Mouse (Mus musculus) limb, embryonic 11.5 days (tissue): ENCODE measurements around the gene Dysf. TPM values are rescaled to one million over a fixed set of nuclear protein-coding genes. Genes with fewer than 3 reads are reported as not detected.

ENCODE experiments used
- ATAC-seq: fragments of 200-750 bp; cut with Nextera tagmentation; 2 replicates; pipeline ENCODE4 v1.8.0; 2017; ENCODE audit warnings: low read depth; ENCODE audit not compliant: insufficient number of reproducible peaks, low FRiP score, low TSS enrichment
- DNase-seq: peaks from one replicate; pipeline ENCODE4 v3.0.0-alpha.2; 2015; ENCODE audit warnings: low spot score
- H3K27ac ChIP-seq: fragments of 300-500 bp; sonication (generic); replicated peaks from 2 replicates; pipeline ENCODE4 v1.5.1; 2014; ENCODE audit warnings: low read depth, mild to moderate bottlenecking, low read length
- H3K27me3 ChIP-seq: fragments of 300-500 bp; sonication (generic); 2 replicates; pipeline ENCODE4 v1.6.1; 2014; ENCODE audit warnings: mild to moderate bottlenecking, low read length, mixed read lengths; ENCODE audit not compliant: control insufficient read depth, insufficient read depth
- H3K36me3 ChIP-seq: fragments of 300-500 bp; sonication (generic); 2 replicates; pipeline ENCODE4 v1.6.1; 2014; ENCODE audit warnings: mild to moderate bottlenecking, low read length, moderate library complexity, mixed read lengths; ENCODE audit not compliant: control insufficient read depth, insufficient read depth
- H3K4me1 ChIP-seq: fragments of 300-500 bp; sonication (generic); 2 replicates; pipeline ENCODE4 v1.6.1; 2014; ENCODE audit warnings: low read length, mixed read lengths; ENCODE audit not compliant: control insufficient read depth, insufficient read depth
- H3K4me2 ChIP-seq: fragments of 300-500 bp; sonication (generic); 2 replicates; pipeline ENCODE4 v1.6.1; 2014; ENCODE audit warnings: low read depth, mild to moderate bottlenecking, moderate library complexity; ENCODE audit not compliant: severe bottlenecking
- H3K4me3 ChIP-seq: fragments of 300-500 bp; sonication (generic); 2 replicates; pipeline ENCODE4 v1.5.1; 2014; ENCODE audit warnings: low read depth, low read length
- H3K9ac ChIP-seq: fragments of 300-500 bp; sonication (generic); 2 replicates; pipeline ENCODE4 v1.6.1; 2014; ENCODE audit warnings: mild to moderate bottlenecking, low read length
- H3K9me3 ChIP-seq: fragments of 300-500 bp; sonication (generic); 2 replicates; pipeline ENCODE4 v1.6.1; 2016; ENCODE audit warnings: low read length; ENCODE audit not compliant: control insufficient read depth
- WGBS: fragments of 180-500 bp; shearing (Covaris S2); extraction: QIAGEN DNeasy Blood & Tissue Kit; methylation state at CpG from one replicate; pipeline ENCODE4 v1.1.7; 2014; 5-methylcytosine and 5-hydroxymethylcytosine counted together
- polyA plus RNA-seq: library from polyadenylated mRNA; unstranded; fragments of >200 nt; fragmentation: Nextera tagmentation; extraction: Ambion mirVana; gene quantifications from 2 replicates; pipeline ENCODE4 v1.2.1, GENCODE M21; 2014

The Dysf gene
- polyA plus RNA-seq, 1 experiment from 2014 or later = 16.7 TPM

DNA sequence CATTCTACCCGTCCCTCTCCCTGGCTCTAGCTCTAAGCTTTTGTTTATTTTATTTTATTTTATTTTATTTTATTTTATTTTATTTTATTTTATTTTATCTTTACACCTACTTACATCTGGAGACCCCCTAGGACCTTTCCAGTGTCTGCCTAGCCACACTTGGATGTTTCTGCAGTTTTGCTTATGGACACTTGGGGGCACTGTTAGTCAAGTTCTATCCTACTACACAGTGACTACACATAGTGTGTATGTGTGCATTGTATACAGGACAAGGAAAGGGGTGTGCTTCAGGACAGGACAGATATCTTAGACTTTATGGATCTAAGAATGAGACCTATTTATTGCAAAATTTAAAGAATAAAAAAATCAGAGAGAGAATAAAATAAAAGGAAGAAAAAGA lies 69.8 kb downstream of the Dysf start:
- Histone ChIP-seq H3K9me3 (no peaks in the 10 kb centered on the region), H3K9ac (no peak overlapping the region), H3K27ac (no peak overlapping the region), H3K27me3 (no peaks in the 10 kb centered on the region), H3K36me3 (no peaks in the 10 kb centered on the region), H3K4me2 (no peak overlapping the region), H3K4me1 (no peaks in the 10 kb centered on the region), H3K4me3 (no peak overlapping the region)
- 0 out of 2 replicates have a peak, but pooled peaks have one; percentile 44 for ATAC-seq
- no peak for DNase-seq
- 35% methylated on average over 1 of the region's 1 CpGs for WGBS

GRCm38 (mm10) chr6:84080631-84081030 lies 72.2 kb downstream of the Dysf start:
- Histone ChIP-seq H3K9ac (no peak overlapping the region), H3K27ac (no peak overlapping the region), H3K4me3 (no peak overlapping the region), H3K4me1 (0 out of 2 replicates have a peak, but pooled peaks cover 2% of the 10 kb centered on the region), H3K27me3 (no peaks in the 10 kb centered on the region), H3K36me3 (no peaks in the 10 kb centered on the region), H3K4me2 (no peak overlapping the region), H3K9me3 (no peaks in the 10 kb centered on the region)
- no peak for DNase-seq
- WGBS = 85% methylated on average over 3 of the region's 3 CpGs
- ATAC-seq = no peak

- Histone ChIP-seq H3K36me3 (no peaks in the 10 kb centered on the region), H3K27me3 (no peaks in the 10 kb centered on the region), H3K9me3 (no peaks in the 10 kb centered on the region), H3K9ac (no peak overlapping the region), H3K27ac (no peak overlapping the region), H3K4me2 (no peak overlapping the region), H3K4me3 (no peak overlapping the region), H3K4me1 (0 out of 2 replicates have a peak, but pooled peaks cover 2% of the 10 kb centered on the region)
- ATAC-seq = no peak
- 53% methylated on average over 10 of the region's 10 CpGs for WGBS
- no peak for DNase-seq
Measured at GRCm38 (mm10) chr6:84084757-84085156, 76.4 kb downstream of the Dysf start.

DNA sequence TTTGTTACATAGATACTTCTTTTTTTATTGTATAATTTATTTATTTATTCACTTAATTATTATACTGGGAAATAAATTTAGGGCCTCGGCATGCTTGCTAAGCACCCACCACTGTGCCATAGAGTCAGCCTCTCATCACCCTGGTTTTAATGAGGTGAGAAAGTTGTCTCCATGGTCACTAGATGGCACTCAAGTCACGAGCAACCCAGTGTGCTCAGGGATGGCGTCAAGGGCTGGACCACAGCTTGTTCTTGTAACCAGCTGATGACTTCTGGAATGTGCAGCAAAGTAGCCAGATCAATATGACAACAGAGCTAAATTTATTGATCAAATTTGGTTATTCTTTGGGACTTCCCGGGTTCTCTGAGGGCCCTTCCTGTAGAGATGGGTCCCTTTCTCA lies 85.1 kb downstream of the Dysf start:
- WGBS = 14% methylated on average over 4 of the region's 4 CpGs
- Histone ChIP-seq H3K9me3 (no peaks in the 10 kb centered on the region), H3K4me3 (no peak overlapping the region), H3K27me3 (no peaks in the 10 kb centered on the region), H3K4me1 (peaks cover 14% of the 10 kb centered on the region), H3K4me2 (no peak overlapping the region), H3K9ac (no peak overlapping the region), H3K36me3 (no peaks in the 10 kb centered on the region), H3K27ac (no peak overlapping the region)
- ATAC-seq (peak; percentile 68), DNase-seq (peak; percentile 80)

GRCm38 (mm10) chr6:84094536-84094935 lies 86.1 kb downstream of the Dysf start:
- Histone ChIP-seq H3K4me3 (no peak overlapping the region), H3K36me3 (no peaks in the 10 kb centered on the region), H3K9me3 (no peaks in the 10 kb centered on the region), H3K4me2 (no peak overlapping the region), H3K27ac (no peak overlapping the region), H3K9ac (no peak overlapping the region), H3K4me1 (peaks cover 22% of the 10 kb centered on the region), H3K27me3 (no peaks in the 10 kb centered on the region)
- ATAC-seq = no peak
- 91% methylated on average over 9 of the region's 9 CpGs for WGBS
- DNase-seq = no peak

DNA sequence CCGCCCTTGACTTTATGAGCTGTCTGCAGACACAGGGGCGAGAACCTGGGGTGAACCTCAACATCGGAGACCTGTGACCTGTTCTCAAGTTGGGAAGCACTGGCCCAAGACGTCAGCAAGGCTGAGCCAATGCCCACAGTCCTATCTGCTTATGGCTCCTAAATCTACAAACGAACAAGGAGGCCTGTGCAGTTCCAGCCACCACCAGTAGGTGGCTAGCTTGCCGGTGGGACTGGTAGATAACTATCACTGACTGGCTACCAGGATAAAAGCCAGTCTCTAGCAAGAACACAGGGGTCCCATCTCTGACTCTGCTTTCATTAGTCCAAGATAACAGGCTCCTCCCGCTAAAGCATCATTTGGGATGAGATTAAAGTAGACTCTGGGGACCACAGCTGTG lies 86.6 kb downstream of the Dysf start:
- ATAC-seq (no peak), DNase-seq (peak; percentile 92)
- no peak overlapping the region for H3K27ac ChIP-seq
- no peaks in the 10 kb centered on the region for H3K9me3 ChIP-seq
- no peak overlapping the region for H3K9ac ChIP-seq
- no peaks in the 10 kb centered on the region for H3K36me3 ChIP-seq
- no peak overlapping the region for H3K4me3 ChIP-seq
- peaks cover 23% of the 10 kb centered on the region for H3K4me1 ChIP-seq
- no peaks in the 10 kb centered on the region for H3K27me3 ChIP-seq
- WGBS = 25% methylated on average over 7 of the region's 7 CpGs
- no peak overlapping the region for H3K4me2 ChIP-seq

- Histone ChIP-seq H3K36me3 (no peaks in the 10 kb centered on the region), H3K27me3 (no peaks in the 10 kb centered on the region), H3K4me2 (no peak overlapping the region), H3K4me1 (peaks cover 24% of the 10 kb centered on the region), H3K9me3 (no peaks in the 10 kb centered on the region), H3K27ac (no peak overlapping the region), H3K4me3 (no peak overlapping the region), H3K9ac (no peak overlapping the region)
- ATAC-seq (no peak), DNase-seq (peak; percentile 77)
- 13% methylated on average over 7 of the region's 7 CpGs for WGBS
Measured at GRCm38 (mm10) chr6:84095882-84096281, 87.5 kb downstream of the Dysf start.

GRCm38 (mm10) chr6:84102002-84102401 lies 93.6 kb downstream of the Dysf start:
- DNase-seq = peak; percentile 75
- Histone ChIP-seq H3K4me2 (no peak overlapping the region), H3K4me1 (peaks cover 53% of the 10 kb centered on the region), H3K27ac (peak overlapping the region; percentile 76), H3K9ac (no peak overlapping the region), H3K4me3 (no peak overlapping the region), H3K27me3 (no peaks in the 10 kb centered on the region), H3K36me3 (no peaks in the 10 kb centered on the region), H3K9me3 (no peaks in the 10 kb centered on the region)
- ATAC-seq = 0 out of 2 replicates have a peak, but pooled peaks have one; percentile 16
- 14% methylated on average over 15 of the region's 15 CpGs for WGBS
